Mouse (Mus musculus): ENCODE data around the gene Cdc37. TPM values are rescaled to one million over a fixed set of nuclear protein-coding genes. Genes with fewer than 3 reads are reported as not detected.
A peak's percentile ranks its signal among the peaks of the same experiment; 100 is the strongest.

Gene Cdc37
- polyA plus RNA-seq, 1 experiment from 2014 or later, result 256 TPM

- WGBS, result 47% methylated on average over 15 of the region's 15 CpGs
- H3K4me2 ChIP-seq (ENCODE audit: low read length), result no peak overlapping the region
- ATAC-seq (replicated peaks; ENCODE audit: low FRiP score, low read depth) (no peak), DNase-seq (ENCODE audit: low spot score) (no peak)
- TF ChIP-seq CTCF (IDR thresholded peaks at IDR 0.05; ENCODE audit: low read depth), result no peak
- no peaks in the 10 kb centered on the region for H3K4me1 ChIP-seq (replicated peaks; ENCODE audit: insufficient read depth, low read length)
- no peak overlapping the region for H3K27ac ChIP-seq
- H3K27me3 ChIP-seq (ENCODE audit: insufficient read depth, low read length), result no peaks in the 10 kb centered on the region
- H3K9me3 ChIP-seq (replicated peaks; ENCODE audit: low read length), result no peaks in the 10 kb centered on the region
- no peaks in the 10 kb centered on the region for H3K36me3 ChIP-seq (ENCODE audit: insufficient read depth, low read length)
- no peak overlapping the region for H3K9ac ChIP-seq (ENCODE audit: low read depth, low read length)
- no peak overlapping the region for H3K4me3 ChIP-seq (replicated peaks; ENCODE audit: low read depth, low read length)
Observed at GRCm38 (mm10) chr9:21100447-21101161, 49.2 kb downstream of the Cdc37 start.

DNA sequence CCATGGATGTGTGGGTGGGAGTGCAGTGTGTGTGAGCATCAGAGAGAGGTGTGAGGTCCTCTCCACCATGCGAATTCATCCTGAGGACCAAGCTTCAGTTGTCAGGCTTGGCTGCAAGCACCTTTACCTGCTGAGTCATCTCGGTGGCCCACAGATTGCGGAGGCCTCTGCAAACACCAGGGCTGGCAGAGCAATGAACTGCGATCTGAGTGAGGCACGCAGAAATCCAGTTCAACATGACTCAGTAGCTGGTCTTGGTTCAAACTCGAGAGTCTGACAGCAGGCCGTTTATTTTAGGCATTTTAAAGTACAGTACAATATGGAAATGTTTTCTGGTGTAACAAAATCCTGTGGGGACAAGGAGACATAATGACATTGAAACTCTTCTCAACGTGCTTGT lies 52.0 kb downstream of the Cdc37 start:
- H3K4me3 ChIP-seq (replicated peaks; ENCODE audit: low read depth, low read length), result no peak overlapping the region
- ATAC-seq (replicated peaks; ENCODE audit: low FRiP score, low read depth) (no peak), DNase-seq (ENCODE audit: low spot score) (no peak)
- no peak overlapping the region for H3K4me2 ChIP-seq (ENCODE audit: low read length)
- 75% methylated on average over 8 of the region's 8 CpGs for WGBS
- no peaks in the 10 kb centered on the region for H3K9me3 ChIP-seq (replicated peaks; ENCODE audit: low read length)
- no peaks in the 10 kb centered on the region for H3K36me3 ChIP-seq (ENCODE audit: insufficient read depth, low read length)
- H3K4me1 ChIP-seq (replicated peaks; ENCODE audit: insufficient read depth, low read length), result no peaks in the 10 kb centered on the region
- H3K27me3 ChIP-seq (ENCODE audit: insufficient read depth, low read length), result no peaks in the 10 kb centered on the region
- no peak overlapping the region for H3K9ac ChIP-seq (ENCODE audit: low read depth, low read length)
- TF ChIP-seq CTCF (IDR thresholded peaks at IDR 0.05; ENCODE audit: low read depth), result no peak
- no peak overlapping the region for H3K27ac ChIP-seq

- no peak overlapping the region for H3K4me3 ChIP-seq (replicated peaks; ENCODE audit: low read depth, low read length)
- H3K4me2 ChIP-seq (ENCODE audit: low read length), result no peak overlapping the region
- no peak for TF ChIP-seq CTCF (IDR thresholded peaks at IDR 0.05; ENCODE audit: low read depth)
- no peak overlapping the region for H3K9ac ChIP-seq (ENCODE audit: low read depth, low read length)
- no peaks in the 10 kb centered on the region for H3K27me3 ChIP-seq (ENCODE audit: insufficient read depth, low read length)
- H3K4me1 ChIP-seq (replicated peaks; ENCODE audit: insufficient read depth, low read length), result peaks cover under 1% of the 10 kb centered on the region; the same call in 1 of the 2 replicates
- H3K27ac ChIP-seq, result no peak overlapping the region
- no peaks in the 10 kb centered on the region for H3K36me3 ChIP-seq (ENCODE audit: insufficient read depth, low read length)
- 97% methylated on average over 4 of the region's 4 CpGs for WGBS
- no peak for ATAC-seq (replicated peaks; ENCODE audit: low FRiP score, low read depth)
- no peak for DNase-seq (ENCODE audit: low spot score)
- no peaks in the 10 kb centered on the region for H3K9me3 ChIP-seq (replicated peaks; ENCODE audit: low read length)
Observed at GRCm38 (mm10) chr9:21095958-21096357, 53.8 kb downstream of the Cdc37 start.

- Histone ChIP-seq H3K4me3 (replicated peaks; ENCODE audit: low read depth, low read length) (no peak overlapping the region), H3K36me3 (ENCODE audit: insufficient read depth, low read length) (peaks cover 12% of the 10 kb centered on the region; the same call in 1 of the 2 replicates), H3K9ac (ENCODE audit: low read depth, low read length) (no peak overlapping the region), H3K4me1 (replicated peaks; ENCODE audit: insufficient read depth, low read length) (peaks cover 8% of the 10 kb centered on the region; the same call in 1 of the 2 replicates), H3K27me3 (ENCODE audit: insufficient read depth, low read length) (no peaks in the 10 kb centered on the region), H3K4me2 (ENCODE audit: low read length) (no peak overlapping the region), H3K27ac (no peak overlapping the region), H3K9me3 (replicated peaks; ENCODE audit: low read length) (no peaks in the 10 kb centered on the region)
- TF ChIP-seq CTCF (IDR thresholded peaks at IDR 0.05; ENCODE audit: low read depth), result no peak
- WGBS, result 95% methylated on average over 9 of the region's 9 CpGs
- DNase-seq (ENCODE audit: low spot score) (no peak), ATAC-seq (replicated peaks; ENCODE audit: low FRiP score, low read depth) (no peak)
Observed at GRCm38 (mm10) chr9:21093423-21093822, 56.4 kb downstream of the Cdc37 start.

DNA sequence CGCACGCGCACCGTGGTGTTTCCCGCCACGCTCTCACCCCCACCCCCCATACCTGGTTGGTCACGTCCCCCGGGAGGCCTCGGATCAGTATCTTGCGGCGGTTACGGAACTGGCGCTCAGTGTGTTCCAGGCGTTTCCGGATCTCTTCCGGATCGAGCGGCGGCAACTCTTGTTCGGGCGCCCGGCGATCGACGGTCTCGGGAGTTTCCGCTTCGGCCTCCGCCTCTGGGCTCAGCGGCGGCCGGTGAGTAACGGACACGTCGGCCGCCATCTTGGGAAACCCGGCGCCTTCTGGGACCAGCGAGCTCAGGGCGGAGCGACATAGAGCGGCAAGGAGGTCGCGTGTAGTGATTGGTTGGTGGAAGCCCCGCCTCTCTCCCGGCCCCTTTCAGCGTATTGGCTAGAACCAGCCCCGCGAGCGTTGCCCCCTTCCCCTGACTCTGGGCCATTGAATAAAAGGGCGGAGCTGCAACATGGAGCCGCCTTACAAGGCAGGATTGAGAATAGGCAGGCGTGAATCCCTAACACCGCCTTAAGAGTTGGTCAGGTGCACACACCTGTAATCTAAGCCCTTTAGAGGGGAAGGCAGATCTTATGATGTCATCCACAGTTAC lies 58.0 kb downstream of the Cdc37 start, which contains the start of the genes Gm38431 and Raver1:
Gm38431 (minus strand) TSS at position 291 of the 614 bp plus-strand sequence.
Raver1 (minus strand) TSS at position 302 of the 614 bp plus-strand sequence.
- H3K27me3 ChIP-seq (ENCODE audit: insufficient read depth, low read length), result no peaks in the 10 kb centered on the region
- peak within 1 kb of the TSS; percentile 91 for H3K27ac ChIP-seq
- under 1% methylated on average over 53 of the region's 54 CpGs for WGBS
- DNase-seq (ENCODE audit: low spot score), result peak; percentile 100
- ATAC-seq (replicated peaks; ENCODE audit: low FRiP score, low read depth), result peak; percentile 100
- H3K9me3 ChIP-seq (replicated peaks; ENCODE audit: low read length), result no peaks in the 10 kb centered on the region
- H3K4me2 ChIP-seq (ENCODE audit: low read length), result peak within 1 kb of the TSS; percentile 65
- H3K9ac ChIP-seq (ENCODE audit: low read depth, low read length), result peak within 1 kb of the TSS; percentile 78
- H3K4me3 ChIP-seq (replicated peaks; ENCODE audit: low read depth, low read length), result peak within 1 kb of the TSS; percentile 78
- peaks cover 20% of the 10 kb centered on the region for H3K36me3 ChIP-seq (ENCODE audit: insufficient read depth, low read length)
- peaks cover 8% of the 10 kb centered on the region; the same call in 1 of the 2 replicates for H3K4me1 ChIP-seq (replicated peaks; ENCODE audit: insufficient read depth, low read length)
- TF ChIP-seq CTCF (IDR thresholded peaks at IDR 0.05; ENCODE audit: low read depth), result no peak; the same call in 1 of the 2 replicates

DNA sequence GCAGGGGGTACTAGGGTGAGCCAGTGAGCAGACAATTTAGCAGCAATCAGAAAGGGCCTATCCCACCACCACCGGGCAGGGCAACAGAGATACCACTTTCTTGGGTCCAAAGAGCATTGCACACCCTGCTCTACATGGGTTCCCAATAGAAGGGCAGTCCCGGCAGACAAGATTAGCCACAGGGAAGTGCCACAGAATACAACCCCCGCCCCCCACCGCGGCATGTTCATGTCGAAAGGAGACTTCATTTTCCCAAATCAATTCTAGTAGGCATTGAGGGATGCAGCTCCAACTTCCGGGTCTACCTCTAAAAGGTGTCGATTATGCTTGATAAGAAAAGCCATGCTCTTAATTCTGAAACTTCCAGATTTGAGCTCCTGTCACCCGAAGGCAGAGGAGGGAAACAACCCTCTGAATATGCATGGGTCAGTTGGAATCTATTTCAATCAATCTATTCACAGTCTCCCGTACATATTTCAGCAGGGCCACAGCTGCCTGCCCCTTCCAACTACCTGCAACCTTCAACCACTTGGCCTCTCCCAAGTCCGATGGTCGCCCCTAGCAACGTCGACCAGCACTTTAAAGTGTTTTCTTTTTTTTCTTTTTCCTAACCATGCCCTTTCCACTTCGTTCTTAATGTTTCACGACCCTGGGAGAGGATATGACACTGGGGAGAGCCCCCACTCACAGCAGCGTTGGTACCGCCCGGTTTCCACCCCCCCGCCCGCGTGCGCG lies 58.6 kb downstream of the Cdc37 start:
- Histone ChIP-seq H3K9me3 (replicated peaks; ENCODE audit: low read length) (no peaks in the 10 kb centered on the region), H3K4me2 (ENCODE audit: low read length) (peak overlapping the region; percentile 65), H3K4me1 (replicated peaks; ENCODE audit: insufficient read depth, low read length) (peaks cover 8% of the 10 kb centered on the region; the same call in 1 of the 2 replicates), H3K36me3 (ENCODE audit: insufficient read depth, low read length) (peaks cover 27% of the 10 kb centered on the region), H3K27me3 (ENCODE audit: insufficient read depth, low read length) (no peaks in the 10 kb centered on the region), H3K27ac (peak overlapping the region; percentile 91), H3K4me3 (replicated peaks; ENCODE audit: low read depth, low read length) (peak overlapping the region; percentile 78), H3K9ac (ENCODE audit: low read depth, low read length) (peak overlapping the region; percentile 78)
- ATAC-seq (replicated peaks; ENCODE audit: low FRiP score, low read depth) (no peak; the same call in 1 of the 2 replicates), DNase-seq (ENCODE audit: low spot score) (no peak)
- no peak for TF ChIP-seq CTCF (IDR thresholded peaks at IDR 0.05; ENCODE audit: low read depth)
- 2% methylated on average over 24 of the region's 24 CpGs for WGBS

Measured in kidney, postnatal 0 days (tissue).